8 mouse cellular contexts compared by ENCODE assay signal in genomic region chr2:28387422-28387836, GRCm38 (mm10). TPM values are rescaled to one million over a fixed set of nuclear protein-coding genes. Genes with fewer than 3 reads are reported as not detected.
DNase-seq lines count a peak whose midpoint lies in the region; ATAC-seq and TF ChIP-seq lines count a peak whose summit lies in the region.

No protein-coding gene starts in this region.

- no peaks in the 10 kb centered on the region for H3K27me3 ChIP-seq in midbrain, embryonic 12.5 days
- no peaks in the 10 kb centered on the region for H3K27me3 ChIP-seq in stomach, embryonic 16.5 days (ENCODE audit: control insufficient read depth, insufficient read depth, low read length)
- no peaks in the 10 kb centered on the region for H3K27me3 ChIP-seq in thymus, adult 2 months (ENCODE audit: control insufficient read depth, insufficient read depth, low read length)

- H3K4me3 ChIP-seq in midbrain, embryonic 12.5 days: no peak overlapping the region
- no peak overlapping the region for H3K4me3 ChIP-seq in stomach, embryonic 16.5 days (replicated peaks; ENCODE audit: low read length)
- no peak overlapping the region for H3K4me3 ChIP-seq in thymus, adult 2 months (ENCODE audit: control insufficient read depth, insufficient read depth, low read length)

- H3K27ac ChIP-seq in midbrain, embryonic 12.5 days (replicated peaks): peak overlapping the region; percentile 69
- peak overlapping the region; percentile 30; the same call in 1 of the 2 replicates for H3K27ac ChIP-seq in stomach, embryonic 16.5 days (ENCODE audit: low read length)
- H3K27ac ChIP-seq in thymus, adult 2 months (ENCODE audit: control insufficient read depth, insufficient read depth, low read length): no peak overlapping the region

- H3K4me2 ChIP-seq in midbrain, embryonic 12.5 days (replicated peaks): no peak overlapping the region
- H3K4me2 ChIP-seq in stomach, embryonic 16.5 days (ENCODE audit: low read depth, low read length): no peak overlapping the region

- no peak for TF ChIP-seq CTCF in thymus, adult 2 months (IDR thresholded peaks at IDR 0.05; ENCODE audit: borderline replicate concordance, control insufficient read depth, extremely low read depth, insufficient read depth, low read length, poor library complexity)

- peak; percentile 78 for DNase-seq in brain, embryonic 18.5 days (ENCODE audit: low read depth, low spot score)
- peak; percentile 96 to 97 for DNase-seq in cerebellum, postnatal 14 days
- peak; percentile 76 to 88 for DNase-seq in frontal cortex, postnatal 36 days (ENCODE audit: low spot score in 2 of 2)
- peak; percentile 63 to 71 for DNase-seq in kidney, postnatal 4 days
- no peak for DNase-seq in spleen, postnatal 36 days (ENCODE audit: low spot score in 2 of 2)
- no peak for DNase-seq in thymus, adult 2 months

- no peak for TF ChIP-seq POLR2A in thymus, adult 2 months (IDR thresholded peaks at IDR 0.05; ENCODE audit: control insufficient read depth, extremely low read depth, insufficient read depth, low read length, poor library complexity)

- H3K36me3 ChIP-seq in midbrain, embryonic 12.5 days: no peaks in the 10 kb centered on the region
- H3K36me3 ChIP-seq in stomach, embryonic 16.5 days (ENCODE audit: control insufficient read depth, insufficient read depth, low read length): no peaks in the 10 kb centered on the region
- H3K36me3 ChIP-seq in thymus, adult 2 months (ENCODE audit: control insufficient read depth, insufficient read depth, low read length): no peaks in the 10 kb centered on the region

- H3K9me3 ChIP-seq in midbrain, embryonic 12.5 days: no peaks in the 10 kb centered on the region
- no peaks in the 10 kb centered on the region for H3K9me3 ChIP-seq in stomach, embryonic 16.5 days (replicated peaks; ENCODE audit: control insufficient read depth, low read length)

- ATAC-seq in midbrain, embryonic 12.5 days (ENCODE audit: low FRiP score, low read depth): peak; percentile 81
- peak; percentile 50 for ATAC-seq in stomach, embryonic 16.5 days (ENCODE audit: insufficient read depth, low FRiP score)

- peaks cover 33% of the 10 kb centered on the region for H3K4me1 ChIP-seq in midbrain, embryonic 12.5 days
- H3K4me1 ChIP-seq in stomach, embryonic 16.5 days (ENCODE audit: control insufficient read depth, insufficient read depth, low read length): peaks cover 7% of the 10 kb centered on the region
- H3K4me1 ChIP-seq in thymus, adult 2 months (replicated peaks; ENCODE audit: control insufficient read depth, insufficient read depth, low read length): no peaks in the 10 kb centered on the region

- 5% methylated on average over 6 of the region's 6 CpGs for WGBS in midbrain, embryonic 12.5 days
- WGBS in stomach, embryonic 16.5 days: 19% methylated on average over 6 of the region's 6 CpGs
- 46% methylated on average over 6 of the region's 6 CpGs for WGBS in thymus, adult 2 months

- H3K9ac ChIP-seq in midbrain, embryonic 12.5 days (replicated peaks): no peak overlapping the region
- H3K9ac ChIP-seq in stomach, embryonic 16.5 days (ENCODE audit: low read length): no peak overlapping the region

RNA-seq across cellular contexts. Expression of gene Ppp1r26, which starts 59.2 kb away (rescaled TPM):
- polyA plus RNA-seq in midbrain, embryonic 12.5 days (2016; fragmentation: Nextera tagmentation; extraction: Ambion mirVana): 8.6 and 10.3 TPM in 2 replicates
- polyA plus RNA-seq in stomach, embryonic 16.5 days (2015; fragmentation: Nextera tagmentation; extraction: Ambion mirVana): 3.3 and 4.2 TPM in 2 replicates
- polyA plus RNA-seq in thymus, adult 2 months (2012; rRNA removed): 1.2 and 1.3 TPM in 2 replicates

Comparison
In these comparisons a context has a peak if more than half of its experiments do, and no peak if none do; other contexts are left out.
1. DNase-seq: peak in brain, embryonic 18.5 days (single experiment), cerebellum, postnatal 14 days (2 of 2), frontal cortex, postnatal 36 days (2 of 2) and kidney, postnatal 4 days (2 of 2); none in spleen, postnatal 36 days (0 of 2) and thymus, adult 2 months (single experiment).